Mouse (Mus musculus) adrenal gland, postnatal 14 days (tissue): ENCODE results near the gene Pilrb2. TPM values are rescaled to one million over a fixed set of nuclear protein-coding genes. Genes with fewer than 3 reads are reported as not detected.
"Not testable (repeated sequence)": the region's sequence is repeated elsewhere in the genome, so short reads cannot be mapped to it uniquely, and the experiment has no call there.

Experiments used
- DNase-seq: peaks from one replicate; pipeline ENCODE4 v3.0.0; 2021; ENCODE audit warnings: mixed read lengths
- long read RNA-seq, 2 experiments: library from polyadenylated mRNA; stranded (forward); transcript quantifications; one replicate each; pipeline ENCODE4 v2.0.0; 2021
- total RNA-seq: library from RNA; stranded (reverse); gene quantifications from 2 replicates; pipeline ENCODE4 v1.2.3, GENCODE M21; 2021

Gene Pilrb2
- total RNA-seq = 0.45 and 0.70 TPM in 2 replicates
- long read RNA-seq, experiment 1, partial matches to known transcripts = 0 of 2 reads
- long read RNA-seq, experiment 1, other reads (novel, unspliced or antisense) = 1 of 2 reads
- long read RNA-seq, experiment 2, partial matches to known transcripts = 0 of 3 reads
- long read RNA-seq, experiment 2, other reads (novel, unspliced or antisense) = 1 of 3 reads

DNA sequence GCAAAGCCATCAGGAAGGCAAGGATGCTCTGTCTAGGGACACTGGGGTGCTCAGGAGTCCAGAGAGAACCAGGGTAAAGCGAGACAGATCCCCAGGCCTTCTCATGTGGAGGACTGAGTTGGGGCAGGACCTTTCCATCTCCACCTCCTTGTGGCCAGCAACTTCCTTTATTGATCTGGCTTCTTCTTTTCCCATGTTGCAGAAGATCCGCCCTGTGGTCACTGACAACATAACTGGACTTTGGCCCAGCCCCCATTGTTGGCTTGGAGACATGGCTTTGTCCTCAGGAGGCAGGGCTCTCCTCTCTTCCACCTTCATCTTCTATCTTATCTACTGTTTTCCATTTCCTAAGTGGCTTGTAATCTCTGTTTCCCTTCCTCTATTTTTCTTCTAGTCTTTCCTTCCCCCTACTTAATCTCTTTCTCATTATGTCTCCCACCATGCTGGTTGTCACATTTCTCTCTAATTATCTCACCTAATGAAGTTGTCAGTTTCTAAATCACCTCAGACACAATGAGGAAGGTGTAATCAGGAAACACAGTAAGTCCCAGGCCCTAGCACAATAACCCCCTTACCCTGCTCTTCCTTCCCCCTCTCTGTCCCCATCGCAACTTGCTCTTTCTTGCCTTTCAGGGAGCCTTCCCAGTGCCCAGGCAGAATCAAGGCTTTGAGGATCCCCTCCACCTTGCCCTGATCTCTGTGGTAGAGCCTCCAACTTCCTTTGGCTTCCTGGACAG is at the start of gene Pilrb2:
Pilrb2 (minus strand) TSS at position 172 of the 737 bp plus-strand sequence.
- not testable (repeated sequence) for DNase-seq

DNA sequence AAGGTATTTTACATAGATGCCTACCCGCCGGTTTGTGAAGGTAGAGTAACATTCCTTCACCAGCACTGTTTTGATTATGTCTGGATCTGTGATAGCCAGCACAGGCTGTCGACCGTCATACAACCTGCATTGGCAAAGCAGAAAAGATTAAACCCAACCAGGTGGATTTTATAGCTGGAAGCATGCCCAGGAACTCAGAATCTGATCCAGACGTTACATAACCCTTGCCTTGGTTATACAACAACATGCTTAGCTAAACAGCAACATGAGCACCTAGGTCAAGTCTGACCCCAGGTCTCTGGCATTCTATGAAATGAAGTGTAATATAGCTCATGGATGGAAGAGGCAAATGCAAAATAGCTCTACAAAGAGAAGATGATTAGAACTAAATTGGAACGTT is 43.9 kb upstream of the Pilrb2 start:
- DNase-seq = no peak

DNA sequence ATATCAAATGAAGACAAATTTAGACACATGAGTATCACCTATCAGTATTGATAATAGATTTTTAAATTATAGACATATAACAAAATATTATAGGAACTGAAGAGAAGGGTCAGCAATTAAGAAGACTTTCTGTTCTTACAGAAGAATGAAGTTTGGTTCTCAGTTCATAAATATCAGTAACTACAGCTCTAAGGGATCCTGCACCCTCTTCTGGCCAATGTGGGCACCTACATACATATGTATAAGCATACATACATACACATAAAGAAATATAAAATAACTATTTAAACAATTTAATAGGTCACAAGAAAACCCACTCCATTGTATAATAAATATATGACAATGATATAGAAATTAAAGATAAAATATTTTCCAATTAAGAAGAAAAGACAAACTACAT is 42.9 kb upstream of the Pilrb2 start:
- no peak for DNase-seq

DNA sequence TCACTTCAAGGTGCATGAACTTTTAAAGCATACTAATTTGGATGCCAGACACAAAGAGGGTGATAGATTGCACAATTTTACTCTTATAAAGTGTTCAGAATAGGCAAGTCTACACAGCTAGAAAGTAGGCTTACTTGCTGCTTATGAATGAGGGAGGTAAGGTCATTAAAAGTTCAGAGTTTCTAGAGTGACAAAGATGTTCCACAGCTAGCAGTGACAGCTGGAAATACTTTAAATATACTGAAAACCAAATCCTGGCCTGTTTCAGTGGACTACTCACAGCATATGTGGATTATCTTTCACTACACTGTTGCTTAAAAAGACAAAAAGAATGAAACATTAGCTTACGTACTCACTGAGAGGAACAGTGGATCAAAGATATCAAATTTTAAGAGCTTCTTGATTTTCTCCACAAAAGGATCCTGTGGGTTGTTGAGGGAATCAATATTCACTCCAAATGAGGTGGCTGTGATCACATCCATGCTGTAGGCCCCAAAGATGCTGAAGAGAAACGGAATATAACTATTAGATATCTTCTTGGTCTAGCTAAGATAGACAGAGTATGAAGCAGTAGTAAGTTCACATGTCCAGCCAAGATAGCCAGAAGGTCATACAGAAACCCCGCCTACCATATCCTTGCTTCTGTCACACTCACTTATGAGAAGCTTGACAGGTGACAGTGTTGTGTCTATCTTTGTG is 38.1 kb upstream of the Pilrb2 start:
- no peak for DNase-seq

DNA sequence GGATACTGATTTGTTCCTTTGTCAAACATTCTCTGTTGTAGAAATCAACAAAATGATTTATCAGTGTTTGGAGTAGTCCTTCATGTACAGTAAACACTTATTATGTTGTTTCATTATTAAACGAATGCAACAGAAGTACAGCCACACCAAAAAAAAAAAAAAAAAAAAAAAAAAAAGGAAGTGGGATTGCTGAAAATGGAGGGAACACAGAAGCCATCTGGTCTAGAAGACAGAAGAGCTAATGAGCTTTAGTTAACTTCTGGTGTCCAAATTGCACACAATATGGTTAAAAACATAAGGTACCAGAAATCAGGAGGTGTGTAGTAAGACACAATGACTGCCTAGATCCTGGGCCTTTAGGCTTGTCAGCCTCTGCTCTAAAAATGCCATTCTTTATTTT is 26.2 kb upstream of the Pilrb2 start:
- DNase-seq = no peak

DNA sequence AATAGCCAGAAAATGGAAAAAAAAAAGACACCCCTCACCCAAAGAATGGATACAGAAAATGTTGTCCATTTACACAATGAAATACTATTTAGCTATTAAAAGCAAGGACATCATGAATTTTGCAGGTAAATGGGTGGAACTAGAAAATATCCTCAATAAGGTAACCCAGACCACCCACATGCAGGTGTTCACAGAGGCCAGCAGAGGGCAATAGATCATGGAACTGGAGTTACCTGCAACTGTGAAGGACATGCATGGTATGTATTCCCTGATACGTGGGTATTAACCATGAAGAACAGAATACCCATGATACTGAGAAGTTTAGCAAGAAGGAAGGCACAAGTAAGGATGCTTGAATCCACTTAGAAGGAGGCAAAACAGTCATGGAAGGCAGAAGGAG is 21.3 kb upstream of the Pilrb2 start:
- no peak for DNase-seq

DNA sequence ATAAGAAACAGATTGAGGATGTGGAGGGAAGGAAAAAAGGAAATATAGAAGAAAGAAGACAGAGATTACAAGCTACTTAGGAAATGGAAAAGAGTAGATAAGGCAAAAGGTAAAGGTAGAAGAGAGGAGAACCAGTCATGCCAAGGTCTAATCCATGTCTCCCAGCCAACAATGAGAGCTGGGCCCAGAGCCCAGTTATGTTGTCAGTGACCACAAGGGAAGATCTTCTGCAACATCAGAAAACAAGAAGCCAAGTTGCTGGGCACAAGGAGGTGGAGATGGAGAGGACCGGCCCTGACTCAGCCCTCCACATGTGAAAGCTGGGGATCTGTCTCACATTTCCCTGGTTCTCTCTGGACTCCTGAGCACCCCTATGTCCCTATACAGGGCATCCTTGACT is 16.1 kb upstream of the Pilrb2 start:
- DNase-seq = no peak

DNA sequence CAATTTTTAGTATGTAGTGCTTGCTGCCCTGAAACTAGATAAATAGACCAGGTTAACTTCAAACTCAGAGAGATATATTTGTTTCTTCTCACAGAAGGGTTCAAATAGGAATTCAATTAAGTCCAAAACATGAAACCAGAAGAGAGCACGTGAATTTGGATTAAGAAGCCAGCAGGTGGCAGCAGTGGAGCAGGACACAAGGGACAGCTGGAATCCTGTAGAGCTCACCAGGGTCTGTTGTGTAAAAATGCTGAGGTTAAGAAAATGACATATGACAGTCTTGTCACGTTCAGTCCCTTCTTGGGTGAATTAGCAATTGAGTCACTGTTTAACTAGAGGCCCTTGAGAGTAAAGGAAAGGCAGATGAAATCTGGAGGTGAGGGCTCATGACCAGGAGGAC is 14.3 kb upstream of the Pilrb2 start:
- peak; percentile 77 for DNase-seq

DNA sequence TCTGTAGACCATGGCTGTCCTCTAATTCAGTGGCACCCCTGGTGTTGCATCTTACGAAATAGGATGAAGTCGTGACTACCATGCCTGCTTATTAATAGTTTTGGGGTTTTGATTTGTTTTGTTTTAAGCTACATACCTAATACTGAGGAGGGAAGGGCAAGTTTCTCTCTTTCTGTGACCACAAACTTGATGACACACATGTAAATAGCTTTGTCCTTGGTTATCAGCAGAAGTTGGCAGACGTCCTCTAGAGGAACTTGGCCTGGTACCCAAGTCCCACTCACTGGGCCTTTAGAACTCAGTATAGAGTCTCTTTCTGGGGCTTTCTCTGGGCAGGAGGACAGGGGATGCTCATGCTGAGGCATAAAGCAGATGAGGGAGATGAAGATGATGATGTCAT is 11.7 kb upstream of the Pilrb2 start:
- DNase-seq = peak; percentile 31

DNA sequence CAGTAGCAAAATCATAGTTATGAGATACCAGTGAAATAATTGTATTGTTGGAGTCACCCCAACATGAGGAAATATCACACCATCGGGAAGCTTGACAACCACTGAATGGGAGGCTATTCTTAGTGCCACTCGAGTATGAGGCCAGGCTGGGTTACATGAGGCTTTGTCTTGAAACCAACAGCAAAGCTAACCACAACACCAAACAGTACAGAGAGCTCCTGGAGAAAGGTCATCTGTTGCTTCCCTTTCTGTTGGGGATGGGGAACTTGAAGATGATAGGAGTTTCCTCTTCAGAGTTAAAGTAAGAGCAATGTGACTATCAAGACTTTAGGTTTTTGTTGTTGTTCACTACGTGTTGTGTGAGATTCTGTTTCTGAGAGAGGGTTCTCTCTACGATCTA is 11.3 kb upstream of the Pilrb2 start:
- no peak for DNase-seq

DNA sequence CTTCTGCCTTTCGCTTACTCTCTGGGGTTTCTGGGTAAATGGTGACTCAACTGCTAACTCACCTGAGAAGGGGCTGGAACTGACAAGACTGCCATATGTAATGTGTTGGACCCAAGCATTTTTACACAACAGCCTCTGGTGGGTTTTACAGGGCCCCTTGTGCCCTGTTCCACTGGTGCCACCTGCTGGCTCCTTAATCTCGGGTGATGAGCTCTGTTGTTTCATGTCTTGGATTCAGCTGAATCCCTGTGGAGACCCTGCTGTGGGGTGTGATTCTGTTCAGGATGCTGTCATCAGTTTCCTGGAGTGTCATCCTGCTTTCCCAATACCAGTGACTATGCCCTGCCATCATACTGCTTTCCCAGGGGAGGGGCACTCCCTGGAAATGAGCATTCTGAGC is 6.2 kb upstream of the Pilrb2 start:
- DNase-seq = peak; percentile 54

DNA sequence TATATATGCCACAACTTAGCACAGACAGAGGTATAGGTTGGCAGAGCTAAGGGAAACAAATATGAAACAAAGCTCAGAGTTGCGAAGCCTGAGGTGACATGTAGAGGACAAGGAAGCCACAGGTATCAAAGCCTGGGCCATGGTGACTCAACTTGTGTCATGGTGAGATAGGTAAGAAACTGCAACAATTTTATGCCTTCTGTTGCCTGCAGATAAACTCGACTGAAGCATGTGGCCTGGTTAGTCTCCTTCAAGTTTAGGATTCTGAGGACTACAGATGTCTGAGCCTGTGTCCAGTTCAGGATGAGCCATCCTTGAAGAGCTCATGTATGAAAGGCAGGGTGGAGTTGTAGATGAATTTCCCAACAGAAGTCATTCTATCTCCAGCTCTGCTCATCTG is 3.4 kb upstream of the Pilrb2 start:
- no peak for DNase-seq

DNA sequence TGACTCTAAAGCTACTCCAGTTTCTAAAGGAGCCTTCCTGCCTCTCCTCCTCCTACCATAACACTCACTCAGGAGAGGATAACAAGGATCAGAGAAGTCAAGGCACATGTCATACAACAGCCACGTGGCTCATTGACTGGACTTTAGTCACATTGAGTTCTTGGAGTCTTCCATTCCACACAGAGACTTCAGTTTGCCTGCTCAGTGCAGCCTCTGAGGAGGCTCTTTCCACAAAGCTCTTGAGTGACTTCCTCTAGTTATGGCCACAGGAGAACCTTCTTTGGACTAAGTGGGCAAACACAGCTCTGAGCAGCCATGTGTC is 727 bp upstream of the Pilrb2 start:
- DNase-seq = not testable (repeated sequence)

DNA sequence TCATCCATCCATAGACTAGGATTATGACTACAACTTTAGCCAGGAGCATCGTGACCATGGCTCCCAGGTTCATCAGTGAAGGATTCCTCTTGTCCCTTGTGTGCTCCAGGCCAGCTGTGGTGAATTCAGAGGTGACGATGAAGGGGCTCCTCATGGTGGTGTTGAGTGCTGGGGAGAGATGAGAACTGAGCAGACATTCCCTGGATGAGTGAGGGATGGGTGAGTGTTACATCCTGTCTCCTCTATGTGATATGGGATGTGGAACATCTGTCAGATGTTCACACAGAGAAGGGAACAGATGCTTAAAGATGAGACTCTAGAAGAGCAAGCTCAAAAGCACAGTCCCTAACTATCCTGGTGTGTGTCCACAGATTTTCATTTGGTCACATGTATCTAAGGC is 3.0 kb downstream of the Pilrb2 start:
- DNase-seq = not testable (repeated sequence)

DNA sequence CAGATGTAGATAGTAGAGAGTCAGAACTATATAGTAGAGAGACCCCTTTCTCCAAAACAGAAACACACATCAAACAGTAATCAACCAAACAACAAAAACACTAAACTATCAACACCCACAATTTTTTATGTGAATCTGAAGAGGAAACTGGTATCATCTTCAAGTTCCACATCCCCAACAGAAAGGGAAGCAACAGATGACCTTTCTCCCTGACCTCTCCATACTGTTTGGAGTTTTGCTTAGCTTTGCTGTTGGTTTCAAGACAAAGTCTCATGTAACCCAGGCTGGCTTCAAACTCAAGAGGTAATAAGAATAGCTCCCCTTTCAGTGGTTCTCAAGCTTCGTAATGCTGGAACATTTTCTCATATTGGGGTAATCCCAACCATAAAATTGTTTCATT is 7.6 kb downstream of the Pilrb2 start:
- DNase-seq = not testable (repeated sequence)

DNA sequence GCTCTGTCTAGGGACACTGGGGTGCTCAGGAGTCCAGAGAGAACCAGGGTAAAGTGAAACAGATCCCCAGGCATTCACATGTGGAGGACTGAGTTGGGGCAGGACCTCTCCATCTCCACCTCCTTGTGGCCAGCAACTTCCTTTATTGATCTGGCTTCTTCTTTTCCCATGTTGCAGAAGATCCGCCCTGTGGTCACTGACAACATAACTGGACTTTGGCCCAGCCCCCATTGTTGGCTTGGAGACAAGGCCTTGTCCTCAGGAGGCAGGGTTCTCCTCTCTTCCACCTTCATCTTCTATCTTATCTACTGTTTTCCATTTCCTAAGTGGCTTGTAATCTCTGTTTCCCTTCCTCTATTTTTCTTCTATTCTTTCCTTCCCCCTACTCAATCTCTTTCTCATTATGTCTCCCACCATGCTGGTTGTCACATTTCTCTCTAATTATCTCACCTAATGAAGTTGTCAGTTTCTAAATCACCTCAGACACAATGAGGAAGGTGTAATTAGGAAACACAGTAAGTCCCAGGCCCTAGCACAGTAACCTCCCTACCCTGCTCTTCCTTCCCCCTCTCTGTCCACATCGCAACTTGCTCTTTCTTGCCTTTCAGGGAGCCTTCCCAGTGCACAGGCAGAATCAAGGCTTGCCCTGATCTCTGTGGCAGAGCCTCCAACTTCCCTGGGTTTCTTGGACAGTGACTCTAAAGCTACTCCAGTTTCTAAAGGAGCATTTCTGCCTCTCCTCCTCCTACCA is 13.5 kb downstream of the Pilrb2 start, which contains the start of gene Pilrb1:
Pilrb1 (minus strand) TSS at position 147 of the 751 bp plus-strand sequence.
- not testable (repeated sequence) for DNase-seq

DNA sequence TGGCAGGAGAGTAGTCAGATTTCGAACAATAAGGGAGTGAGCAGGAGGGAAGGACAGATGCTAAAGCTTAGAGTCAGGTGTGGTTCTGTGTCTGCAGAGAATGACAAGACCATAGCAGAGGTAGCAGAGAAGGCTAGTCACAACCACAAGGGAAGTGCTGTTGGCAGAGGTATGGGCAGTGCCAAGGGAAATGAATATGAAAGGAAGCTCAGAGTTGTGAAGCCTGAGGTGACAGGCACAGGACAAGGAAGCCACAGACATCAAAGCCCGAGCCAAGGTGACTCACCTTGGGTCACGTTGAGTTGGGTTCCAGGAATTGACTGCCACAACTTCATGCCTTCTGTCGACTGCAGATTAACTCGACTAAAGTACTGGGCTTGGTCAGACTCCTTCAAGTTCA is 14.7 kb downstream of the Pilrb2 start:
- peak; percentile 13 for DNase-seq

DNA sequence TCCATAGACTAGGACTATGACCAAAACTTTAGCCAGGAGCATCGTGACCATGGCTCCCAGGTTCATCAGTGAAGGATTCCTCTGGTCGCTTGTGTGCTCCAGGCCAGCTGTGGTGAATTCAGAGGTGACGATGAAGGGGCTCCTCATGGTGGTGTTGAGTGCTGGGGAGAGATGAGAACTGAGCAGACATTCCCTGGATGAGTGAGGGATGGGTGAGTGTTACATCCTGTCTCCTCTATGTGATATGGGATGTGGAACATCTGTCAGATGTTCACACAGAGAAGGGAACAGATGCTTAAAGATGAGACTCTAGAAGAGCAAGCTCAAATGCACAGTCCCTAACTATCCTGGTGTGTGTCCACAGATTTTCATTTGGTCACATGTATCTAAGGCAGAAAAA is 16.7 kb downstream of the Pilrb2 start:
- not testable (repeated sequence) for DNase-seq

DNA sequence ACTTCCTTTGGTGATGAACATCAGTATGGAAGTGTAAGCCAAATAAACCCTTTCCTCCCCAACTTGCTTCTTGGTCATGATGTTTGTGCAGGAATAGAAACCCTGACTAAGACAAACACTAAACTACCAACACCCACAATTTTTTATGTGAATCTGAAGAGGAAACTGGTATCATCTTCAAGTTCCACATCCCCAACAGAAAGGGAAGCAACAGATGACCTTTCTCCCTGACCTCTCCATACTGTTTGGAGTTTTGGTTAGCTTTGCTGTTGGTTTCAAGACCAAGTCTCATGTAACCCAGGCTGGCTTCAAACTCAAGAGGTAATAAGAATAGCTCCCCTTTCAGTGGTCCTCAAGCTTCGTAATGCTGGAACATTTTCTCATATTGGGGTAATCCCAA is 21.3 kb downstream of the Pilrb2 start:
- not testable (repeated sequence) for DNase-seq

DNA sequence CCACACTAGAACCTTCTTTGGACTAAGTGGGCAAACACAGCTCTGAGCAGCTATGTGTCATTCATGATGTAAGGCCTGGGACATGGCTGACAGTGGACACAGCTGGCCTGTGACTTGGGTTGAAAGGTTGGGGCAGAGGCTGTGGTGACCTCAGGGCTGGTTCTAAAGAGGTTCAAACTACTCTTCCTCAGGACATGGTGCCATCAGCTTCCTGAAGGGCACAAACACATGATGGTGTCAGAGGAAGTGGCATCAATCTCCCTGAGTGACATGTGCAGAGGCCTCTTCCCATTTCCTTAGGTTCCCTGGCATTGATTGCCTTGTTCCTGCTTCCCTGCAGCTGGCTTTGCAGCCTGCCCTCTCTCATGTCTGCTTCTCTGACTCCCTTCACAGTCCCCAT is 34.5 kb downstream of the Pilrb2 start:
- DNase-seq = not testable (repeated sequence)

DNA sequence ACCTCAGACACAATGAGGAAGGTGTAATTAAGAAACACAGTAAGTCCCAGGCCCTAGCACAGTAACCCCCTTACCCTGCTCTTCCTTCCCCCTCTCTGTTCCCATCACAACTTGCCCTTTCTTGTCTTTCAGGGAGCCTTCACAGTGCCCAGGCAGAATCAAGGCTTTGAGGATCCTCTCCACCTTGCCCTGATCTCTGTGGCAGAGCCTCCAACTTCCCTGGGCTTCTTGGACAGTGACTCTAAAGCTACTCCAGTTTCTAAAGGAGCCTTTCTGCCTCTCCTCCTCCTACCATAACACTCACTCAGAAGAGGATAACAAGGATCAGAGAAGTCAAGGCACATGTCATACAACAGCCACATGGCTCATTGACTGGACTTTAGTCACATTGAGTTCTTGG is 35.0 kb downstream of the Pilrb2 start:
- DNase-seq = no peak

DNA sequence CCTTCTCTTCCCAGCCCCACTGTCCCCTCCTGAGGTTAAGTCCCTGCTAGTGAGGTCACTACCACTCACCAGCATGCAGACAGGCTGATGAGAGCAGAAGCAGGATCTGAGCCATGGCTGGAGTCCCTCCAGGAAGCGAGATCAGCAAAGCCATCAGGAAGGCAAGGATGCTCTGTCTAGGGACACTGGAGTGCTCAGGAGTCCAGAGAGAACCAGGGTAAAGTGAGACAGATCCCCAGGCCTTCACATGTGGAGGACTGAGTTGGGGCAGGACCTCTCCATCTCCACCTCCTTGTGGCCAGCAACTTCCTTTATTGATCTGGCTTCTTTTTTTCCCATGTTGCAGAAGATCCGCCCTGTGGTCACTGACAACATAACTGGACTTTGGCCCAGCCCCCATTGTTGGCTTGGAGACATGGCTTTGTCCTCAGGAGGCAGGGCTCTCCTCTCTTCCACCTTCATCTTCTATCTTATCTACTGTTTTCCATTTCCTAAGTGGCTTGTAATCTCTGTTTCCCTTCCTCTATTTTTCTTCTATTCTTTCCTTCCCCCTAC is 35.6 kb downstream of the Pilrb2 start, which contains the start of gene Pilra:
Pilra (minus strand) TSS at position 316 of the 555 bp plus-strand sequence.
- not testable (repeated sequence) for DNase-seq
